Mouse (Mus musculus) kidney, postnatal 4 days (tissue): ENCODE results near the gene Morn3.
A peak's percentile ranks its signal among the peaks of the same experiment; 100 is the strongest.
"Not testable (repeated sequence)": the region's sequence is repeated elsewhere in the genome, so short reads cannot be mapped to it uniquely, and the experiment has no call there.

Experiments used
- DNase-seq, 2 experiments: peaks; one replicate each; pipeline ENCODE4 v3.0.0; 2021; ENCODE audit warnings: mixed read lengths in 2 of 2

Gene Morn3

DNA sequence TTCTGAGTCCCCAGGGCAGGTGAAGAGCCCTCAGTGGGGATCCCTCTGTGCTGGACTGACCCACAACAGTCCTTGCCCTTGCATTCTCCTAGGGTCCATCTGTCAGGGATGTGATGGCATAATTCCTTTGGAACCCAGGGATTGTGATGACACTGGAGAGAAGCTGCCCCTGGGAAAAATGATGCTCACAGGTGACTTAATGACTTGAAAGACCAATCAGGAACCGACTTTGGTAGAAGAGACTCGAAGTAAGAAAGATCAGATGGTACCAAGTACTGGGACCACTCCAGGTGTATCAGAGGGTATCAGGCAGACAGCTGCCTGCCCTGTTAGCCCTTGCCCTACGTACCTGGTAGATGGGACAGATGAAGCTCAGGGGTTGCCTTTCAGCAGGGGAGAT, at the start of gene Morn3:
Morn3 (minus strand) TSS at position 101 of the 400 bp plus-strand sequence.
- no peak for DNase-seq

DNA sequence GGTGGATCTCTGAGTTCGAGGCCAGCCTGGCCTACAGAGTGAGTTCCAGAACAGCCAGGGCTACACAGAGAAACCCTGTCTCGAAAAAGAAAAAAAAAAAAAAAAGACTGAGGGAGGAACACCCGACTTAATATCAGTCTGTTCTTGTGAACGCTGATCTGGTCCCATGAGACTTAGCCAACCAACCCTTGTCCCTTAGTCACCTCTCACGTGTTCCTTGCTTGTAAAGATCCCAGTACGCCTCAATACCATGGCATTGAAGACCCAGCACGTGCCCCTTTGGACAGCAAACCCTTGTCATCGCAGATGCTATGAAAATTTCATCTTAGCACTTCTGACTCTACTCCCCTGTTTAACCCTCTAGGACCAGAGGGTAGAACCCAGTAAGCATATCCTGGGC, 49.5 kb upstream of the Morn3 start:
- DNase-seq, result no peak

DNA sequence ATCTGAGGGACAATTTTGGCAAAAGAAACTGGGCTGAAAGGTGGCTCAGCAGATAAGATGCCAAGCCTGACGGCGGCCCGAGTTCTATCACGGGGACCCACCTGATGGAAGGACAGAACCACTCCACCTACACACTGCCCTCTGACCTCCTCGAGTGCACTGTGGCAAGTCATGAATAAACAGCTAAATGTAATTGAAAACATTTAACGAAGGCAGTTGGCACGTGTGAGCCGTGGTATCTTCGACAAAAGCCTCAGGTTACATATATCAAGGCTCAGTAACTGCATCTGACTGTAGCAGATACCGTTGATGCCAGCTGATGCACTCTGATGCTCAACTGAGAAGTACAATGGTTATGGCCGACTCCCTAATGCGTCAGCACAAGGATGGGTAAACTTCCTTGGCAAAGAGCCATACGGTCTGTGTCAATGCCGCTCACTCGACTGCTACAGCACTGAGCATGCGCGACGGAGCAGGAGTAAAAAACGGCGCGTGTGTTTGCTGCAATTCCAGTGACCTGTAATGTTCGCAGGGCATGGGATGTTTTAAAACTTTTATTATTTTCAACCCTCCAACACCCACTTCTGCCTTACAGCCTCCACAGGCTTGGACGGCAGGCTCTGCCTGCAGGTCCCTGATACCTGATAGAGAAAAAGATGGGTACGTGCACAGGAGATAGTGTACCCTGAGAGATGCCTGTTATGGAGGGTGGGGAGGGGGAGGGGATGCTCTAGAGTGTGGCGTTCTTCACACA, 47.6 kb upstream of the Morn3 start:
- DNase-seq, result peak; percentile 51 to 73

GRCm38 (mm10) chr5:123093077-123093633, 46.3 kb upstream of the Morn3 start:
- DNase-seq, result peak in 1 of 2 experiments; percentile 17

GRCm38 (mm10) chr5:123090560-123091306, 43.9 kb upstream of the Morn3 start:
- DNase-seq, result no peak

- DNase-seq, result no peak
Measured at GRCm38 (mm10) chr5:123088784-123089183, 42.0 kb upstream of the Morn3 start.

GRCm38 (mm10) chr5:123086501-123086900, 39.7 kb upstream of the Morn3 start:
- DNase-seq, result no peak

DNA sequence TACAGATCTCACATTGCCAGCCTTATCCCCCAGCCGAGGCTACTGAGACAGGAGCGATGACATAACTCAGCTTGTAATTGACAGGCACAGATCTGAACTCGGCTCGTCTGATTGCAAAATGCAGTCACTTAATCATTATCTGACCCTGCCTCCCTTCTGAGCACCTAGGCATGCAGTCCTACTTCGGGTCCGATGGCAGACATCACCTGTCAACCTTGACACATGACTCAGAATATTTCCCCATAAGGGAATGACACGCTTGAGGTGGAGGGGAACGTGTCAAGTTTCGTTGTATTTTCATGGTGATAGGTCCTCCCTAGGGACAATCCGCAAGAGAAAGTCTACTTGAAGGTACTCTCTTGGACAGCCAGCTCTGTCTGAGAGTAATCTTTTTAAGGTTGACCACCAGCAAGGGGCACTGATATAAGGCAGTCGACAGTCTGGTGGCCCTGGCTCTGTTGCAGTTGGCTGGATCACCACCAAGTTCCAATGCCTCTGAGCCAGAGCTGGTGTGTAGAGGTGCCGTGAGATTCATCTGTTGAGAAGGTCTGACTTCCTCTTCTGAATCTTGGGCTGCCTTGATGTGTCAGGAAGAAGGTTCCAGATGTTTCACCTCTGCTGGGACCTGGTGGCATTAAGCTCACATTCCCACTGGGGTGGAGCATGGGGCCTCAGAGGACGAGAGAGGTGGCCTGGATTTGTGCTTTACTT, 36.7 kb upstream of the Morn3 start:
- no peak for DNase-seq

DNA sequence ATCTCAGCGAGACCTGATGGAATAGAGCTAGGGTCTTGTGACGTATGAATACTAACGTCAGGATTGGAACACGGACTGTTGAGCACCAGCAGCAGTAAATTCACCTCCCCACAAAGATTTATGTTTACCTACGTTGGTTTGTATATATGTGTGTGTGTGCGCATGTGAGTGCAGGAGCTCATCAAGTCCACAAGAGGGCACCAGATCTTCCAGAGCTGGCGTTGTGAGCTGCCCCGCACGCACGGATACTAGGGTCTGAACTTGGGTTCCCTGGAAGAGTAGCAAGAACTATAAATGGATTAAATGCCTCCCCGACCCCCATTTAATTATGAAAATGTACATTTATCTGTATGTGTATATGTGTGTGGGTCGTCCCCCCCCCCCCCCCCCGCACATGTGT, 33.7 kb upstream of the Morn3 start:
- DNase-seq, result no peak

- DNase-seq, result peak; percentile 36 to 42
Measured at GRCm38 (mm10) chr5:123080041-123080440, 33.2 kb upstream of the Morn3 start.

DNA sequence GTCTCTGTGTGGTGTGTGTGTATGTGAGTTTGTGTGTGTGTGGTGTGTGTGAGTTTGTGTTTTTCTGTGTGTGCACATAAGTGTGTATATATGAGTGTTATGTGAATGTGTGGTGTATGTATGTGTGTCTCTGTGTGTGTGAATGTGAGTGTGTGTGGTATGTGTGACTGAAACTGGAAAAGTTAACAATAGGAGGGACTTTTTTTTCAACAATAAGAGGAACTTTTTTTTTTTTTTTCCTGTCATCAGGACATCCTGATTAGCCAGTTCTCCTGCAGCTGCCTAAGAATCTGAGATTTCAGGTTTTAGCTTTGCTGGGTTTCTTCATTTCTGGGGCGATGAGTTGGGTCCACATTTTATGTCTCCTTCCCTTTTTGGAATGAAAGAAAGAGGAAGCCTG, 32.8 kb upstream of the Morn3 start:
- no peak for DNase-seq

- no peak for DNase-seq
Measured at GRCm38 (mm10) chr5:123076419-123077281, 29.8 kb upstream of the Morn3 start.

- peak; percentile 94 to 96 for DNase-seq
Measured at GRCm38 (mm10) chr5:123075576-123076418, 29.0 kb upstream of the Morn3 start.

DNA sequence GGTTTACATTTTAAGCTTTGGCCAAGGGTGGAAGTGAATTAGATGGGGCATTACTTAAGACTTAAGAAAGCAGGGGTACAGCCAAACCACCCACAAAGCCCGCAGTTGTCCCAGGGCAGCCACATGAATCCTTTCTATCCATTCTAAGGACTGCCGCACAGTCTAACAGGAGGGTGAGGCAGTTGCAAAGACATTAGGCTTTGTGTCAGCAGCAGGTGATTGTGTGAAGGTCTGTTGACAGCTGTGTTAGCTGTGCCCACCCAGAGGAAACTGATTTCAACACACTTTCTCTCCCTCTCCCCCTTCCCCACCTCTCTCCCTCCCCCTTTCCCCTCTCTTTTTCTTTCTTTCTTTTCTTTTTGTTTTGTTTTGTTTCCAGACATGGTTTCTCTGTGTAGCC, 21.9 kb upstream of the Morn3 start:
- DNase-seq, result no peak

- DNase-seq, result no peak
Measured at GRCm38 (mm10) chr5:123068115-123068514, 21.3 kb upstream of the Morn3 start, which contains the start of gene Tmem120b. TSS of gene Tmem120b (plus strand) at chr5:123068415.

DNA sequence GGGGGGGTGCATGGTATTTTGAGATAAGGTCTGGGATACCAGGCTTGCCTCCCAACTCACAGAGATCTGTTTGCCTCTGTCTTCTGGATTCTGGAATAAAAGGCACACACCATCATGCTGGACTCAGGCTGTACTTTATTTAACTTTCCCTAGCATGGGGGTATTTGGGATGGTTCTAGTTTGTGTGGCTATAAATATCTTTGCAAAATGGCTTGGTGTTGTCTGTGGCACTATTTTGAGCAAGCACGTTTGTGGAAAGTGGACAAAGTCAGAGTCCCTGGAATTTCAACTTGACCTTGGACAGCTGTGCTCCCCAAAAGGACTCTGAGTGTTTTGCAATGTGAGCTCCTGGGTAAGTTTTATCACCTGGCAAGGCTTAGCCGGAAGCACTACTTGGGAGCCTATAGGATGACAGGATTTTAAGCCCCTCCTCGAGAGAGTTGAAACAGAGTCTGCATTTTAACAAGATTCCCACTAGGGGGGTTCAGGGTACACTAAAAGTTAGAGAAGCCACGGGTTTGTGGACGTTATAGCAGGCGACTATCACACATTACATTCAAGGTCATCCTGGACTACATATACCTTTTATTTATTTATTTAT, 20.7 kb upstream of the Morn3 start:
- DNase-seq, result peak; percentile 20 to 32

- peak; percentile 60 to 72 for DNase-seq
Measured at GRCm38 (mm10) chr5:123064207-123064606, 17.4 kb upstream of the Morn3 start.

DNA sequence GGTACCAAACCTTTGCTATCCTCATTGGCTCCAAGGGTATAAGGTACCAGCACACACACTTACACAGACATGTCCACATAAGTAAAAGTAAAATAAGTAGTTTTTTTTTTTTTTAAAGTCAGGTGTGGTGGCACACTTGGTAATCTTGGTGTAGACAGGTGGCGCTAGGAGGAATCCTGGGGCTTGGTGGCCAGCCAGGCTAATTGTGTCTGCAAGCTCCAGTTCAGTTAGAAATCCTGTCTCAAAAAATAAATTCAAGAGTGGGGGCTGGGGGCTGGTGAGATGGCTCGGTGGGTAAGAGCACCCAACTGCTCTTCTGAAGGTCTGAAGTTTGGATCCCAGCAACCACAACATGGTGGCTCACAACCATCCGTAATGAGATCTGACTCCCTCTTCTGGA, 16.3 kb upstream of the Morn3 start:
- no peak for DNase-seq

DNA sequence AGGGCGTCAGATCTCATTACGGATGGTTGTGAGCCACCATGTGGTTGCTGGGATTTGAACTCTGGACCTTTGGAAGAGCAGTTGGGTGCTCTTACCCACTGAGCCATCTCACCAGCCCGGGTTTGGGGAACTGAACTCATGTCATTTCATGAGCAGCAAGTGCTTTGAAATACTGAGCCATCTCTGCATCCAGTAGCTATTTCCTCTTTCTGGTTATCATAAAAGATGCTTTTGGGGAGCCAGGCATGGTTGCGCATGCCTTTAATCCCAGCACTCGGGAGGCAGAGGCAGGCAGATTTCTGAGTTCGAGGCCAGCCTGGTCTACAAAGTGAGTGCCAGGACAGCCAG, 14.6 kb upstream of the Morn3 start:
- not testable (repeated sequence) for DNase-seq

GRCm38 (mm10) chr5:123060706-123061401, 14.0 kb upstream of the Morn3 start:
- peak in 1 of 2 experiments; percentile 44 for DNase-seq
